Mouse (Mus musculus) right cerebral cortex, postnatal 25 days (tissue): ENCODE data around the gene Pacrg.

Experiments
- DNase-seq: peaks from one replicate; pipeline ENCODE4 v3.0.0; 2022

Gene Pacrg

DNA sequence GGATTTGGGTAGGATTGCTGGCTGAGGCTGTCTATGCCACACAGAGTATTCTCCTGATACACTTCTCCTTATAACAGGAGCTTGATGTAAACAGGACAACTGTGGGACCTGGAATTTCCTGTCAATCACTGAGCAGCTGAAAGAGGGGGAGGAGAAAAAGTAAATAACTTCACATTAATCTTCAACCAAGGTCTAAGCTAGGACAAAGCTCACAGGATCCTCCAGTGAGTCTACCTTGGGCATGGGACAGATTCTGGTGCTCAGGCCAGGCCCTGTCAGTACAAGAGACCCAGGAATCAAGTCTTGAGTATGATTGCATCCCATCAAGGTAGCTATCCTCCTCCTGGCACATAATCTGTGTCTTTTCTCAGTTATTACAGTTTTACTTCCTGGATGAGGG, 102.1 kb downstream of the Pacrg start:
- no peak for DNase-seq

DNA sequence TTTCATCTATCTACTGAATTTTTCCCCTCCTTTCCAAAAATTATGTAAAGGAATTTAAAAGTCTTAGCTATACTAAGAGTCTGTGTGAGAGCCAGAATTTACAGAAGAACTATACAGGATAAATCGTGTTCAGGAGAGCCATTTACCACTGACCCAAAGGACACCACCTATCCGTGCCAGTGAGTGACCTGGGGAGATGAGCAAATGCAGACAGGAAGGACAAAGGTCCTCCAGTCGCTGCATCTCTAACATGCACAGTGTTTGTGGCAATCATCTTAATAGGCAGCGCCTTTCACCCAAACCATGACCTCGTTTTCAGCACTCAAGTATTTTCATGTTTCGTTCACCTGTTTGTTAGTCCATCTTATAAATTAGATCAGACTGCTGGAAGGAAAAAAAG, 105.4 kb downstream of the Pacrg start:
- DNase-seq, result no peak

DNA sequence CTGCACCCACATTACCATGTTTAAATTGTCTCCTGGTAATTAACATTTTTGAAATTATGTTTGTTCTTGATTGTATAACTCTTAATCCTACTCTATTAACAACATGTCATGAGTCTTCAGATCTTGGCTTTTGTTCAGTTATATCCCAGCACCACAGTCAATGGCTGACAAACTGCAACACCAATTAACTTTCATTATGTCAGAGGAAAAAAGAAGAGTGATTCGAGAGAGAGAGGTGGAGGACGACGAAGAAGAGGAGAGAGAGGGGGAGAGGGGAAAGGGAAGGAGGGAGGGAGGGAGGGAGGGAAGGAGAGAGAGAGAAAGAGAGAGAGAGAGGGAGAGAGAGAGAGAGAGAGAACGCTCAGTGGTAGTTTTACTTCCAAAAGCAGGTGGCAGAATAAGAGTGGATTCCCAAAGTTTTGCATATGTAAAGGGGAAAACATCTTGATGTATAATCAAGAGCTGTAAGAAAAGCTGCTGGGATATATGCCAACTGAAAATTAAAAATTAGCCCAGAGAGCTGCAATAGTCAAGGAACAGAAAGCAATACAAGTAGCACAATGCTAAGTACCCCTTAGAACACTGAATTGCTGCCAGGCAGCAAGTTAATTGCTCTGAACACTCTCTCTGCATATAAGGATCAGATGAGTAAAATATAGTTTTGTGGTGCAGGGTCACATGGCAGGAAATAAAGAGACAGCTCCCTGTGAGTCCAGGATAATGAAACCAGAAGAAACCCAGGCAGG, 107.6 kb downstream of the Pacrg start:
- no peak for DNase-seq

DNA sequence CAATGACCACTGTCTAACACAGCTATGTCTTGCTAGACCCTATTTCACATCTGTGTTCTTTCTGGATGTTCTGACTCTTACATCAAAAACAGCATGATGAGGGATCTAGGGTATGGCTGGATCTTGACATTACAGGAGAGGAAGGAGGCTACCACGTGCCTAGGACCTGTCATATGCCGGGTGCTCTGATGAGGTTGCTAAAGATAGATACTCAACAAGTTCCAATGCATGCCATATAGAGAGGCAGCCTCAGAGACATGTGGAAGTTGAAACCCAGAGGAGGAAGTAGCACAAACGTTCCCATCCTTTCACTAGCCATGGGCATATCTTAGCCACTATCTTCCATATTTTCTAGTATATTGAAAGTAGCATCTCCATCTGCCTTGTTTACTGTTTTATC, 115.3 kb downstream of the Pacrg start:
- DNase-seq, result no peak

DNA sequence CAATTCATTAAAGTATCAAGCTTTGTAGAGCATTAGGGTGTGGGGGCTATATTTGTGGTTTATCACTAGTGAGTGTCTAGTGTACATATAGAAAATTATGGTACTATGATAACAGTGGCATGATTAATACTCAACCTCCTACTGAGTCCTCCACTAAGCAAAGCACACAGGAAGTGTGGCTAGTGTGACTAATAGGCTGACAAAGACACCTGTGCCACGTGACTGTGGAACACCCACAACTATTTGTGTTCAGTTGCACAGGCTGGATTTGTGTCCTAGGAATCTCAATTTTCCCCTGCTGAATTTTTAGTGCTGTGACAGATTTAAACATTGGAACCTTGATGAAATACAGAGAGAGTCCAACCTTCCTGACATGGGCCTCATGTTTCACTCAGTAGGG, 118.5 kb downstream of the Pacrg start:
- no peak for DNase-seq

DNA sequence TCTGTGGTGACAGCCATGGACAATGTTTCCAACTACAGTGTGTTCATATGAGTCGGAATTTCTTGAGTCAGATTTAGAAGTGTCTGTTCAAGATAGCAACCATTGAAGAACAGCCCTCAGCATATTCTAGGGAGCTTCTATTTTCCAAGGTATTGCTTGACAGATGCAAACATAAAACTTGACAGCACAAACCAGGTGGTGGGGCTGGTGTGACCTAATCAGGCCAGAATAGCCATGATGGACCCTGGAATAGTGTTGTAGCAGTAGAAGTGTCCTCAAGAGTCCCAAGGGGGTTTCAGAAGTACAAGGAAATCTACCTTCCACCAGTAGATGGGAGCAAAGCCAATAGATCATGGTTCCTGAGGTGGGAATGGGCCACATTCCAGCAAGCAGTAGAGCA, 123.0 kb downstream of the Pacrg start:
- DNase-seq, result no peak

DNA sequence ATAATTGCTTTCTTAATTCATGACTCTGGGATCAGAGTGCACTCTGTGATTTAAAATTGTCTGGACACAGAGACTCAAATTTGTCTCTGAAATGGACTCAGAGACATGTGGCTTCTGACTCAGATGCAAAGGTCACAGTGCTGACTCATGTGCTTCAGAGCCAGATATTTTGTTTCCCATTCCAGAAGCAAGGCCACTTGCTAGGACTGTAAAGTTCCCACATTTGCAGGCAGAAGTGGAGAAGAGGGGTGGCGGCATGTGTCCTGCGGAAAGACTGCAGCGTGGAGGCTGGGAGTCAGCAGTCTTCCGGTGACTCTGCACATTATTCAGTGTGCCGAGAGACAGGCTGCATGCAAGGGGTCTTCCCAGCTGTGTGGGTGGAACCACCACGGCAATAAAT, 137.3 kb downstream of the Pacrg start:
- DNase-seq, result no peak

DNA sequence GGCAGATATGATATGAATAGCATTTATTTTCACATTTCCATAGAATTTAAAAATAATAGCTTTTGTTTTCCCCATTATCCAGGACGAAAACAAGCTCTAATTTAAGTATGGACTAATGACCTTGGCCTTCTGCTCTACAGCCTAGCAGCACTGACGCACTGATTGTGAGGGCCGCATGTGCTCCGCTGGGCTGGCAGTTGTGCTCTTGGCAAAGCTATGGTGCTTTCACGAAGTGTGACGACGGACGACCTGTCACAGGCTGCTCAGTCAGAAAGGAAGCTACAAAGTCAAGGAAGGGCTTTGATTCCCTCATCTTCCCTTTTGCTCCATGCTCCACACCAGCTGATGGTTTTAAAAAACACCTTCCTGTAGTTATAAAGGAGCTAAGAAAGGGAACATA, 142.1 kb downstream of the Pacrg start:
- DNase-seq, result no peak

DNA sequence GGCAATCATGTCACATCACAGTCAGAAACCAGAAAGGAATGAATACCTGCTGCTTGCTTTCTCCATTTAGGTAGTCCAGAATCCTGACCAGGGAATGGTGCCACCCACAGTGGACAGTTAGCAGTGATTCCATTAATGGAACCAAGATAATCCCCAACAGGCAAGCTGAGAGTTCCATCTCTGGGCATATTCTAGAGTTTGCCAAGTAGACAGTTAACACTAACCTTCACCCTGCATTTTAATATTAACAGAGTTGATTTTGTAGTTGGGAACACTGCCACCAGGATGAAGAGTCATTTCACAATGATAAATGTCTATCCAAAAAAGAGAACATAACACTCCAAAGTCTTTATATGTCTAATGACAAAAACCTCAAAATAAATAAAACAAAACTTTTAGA, 144.7 kb downstream of the Pacrg start:
- no peak for DNase-seq

DNA sequence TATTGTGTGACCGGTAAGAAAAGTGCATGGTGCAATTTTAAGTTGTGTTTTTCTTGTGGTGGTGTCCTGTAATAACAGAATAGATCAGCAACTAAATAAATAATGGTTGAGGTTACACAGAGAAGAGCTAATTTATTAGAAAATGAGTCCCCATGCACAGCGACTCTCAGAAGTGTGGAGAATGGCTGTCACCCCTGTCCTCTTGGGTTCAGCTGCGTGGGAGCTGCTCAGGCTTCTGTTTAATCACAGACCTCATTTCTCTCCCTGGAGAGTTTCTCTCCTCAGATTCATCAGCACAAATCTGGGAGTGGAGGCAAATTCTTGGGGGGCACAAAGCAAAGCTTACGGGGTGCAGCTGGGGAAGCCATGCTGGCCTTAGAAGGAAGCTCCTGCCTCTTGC, 163.0 kb downstream of the Pacrg start:
- DNase-seq, result no peak

DNA sequence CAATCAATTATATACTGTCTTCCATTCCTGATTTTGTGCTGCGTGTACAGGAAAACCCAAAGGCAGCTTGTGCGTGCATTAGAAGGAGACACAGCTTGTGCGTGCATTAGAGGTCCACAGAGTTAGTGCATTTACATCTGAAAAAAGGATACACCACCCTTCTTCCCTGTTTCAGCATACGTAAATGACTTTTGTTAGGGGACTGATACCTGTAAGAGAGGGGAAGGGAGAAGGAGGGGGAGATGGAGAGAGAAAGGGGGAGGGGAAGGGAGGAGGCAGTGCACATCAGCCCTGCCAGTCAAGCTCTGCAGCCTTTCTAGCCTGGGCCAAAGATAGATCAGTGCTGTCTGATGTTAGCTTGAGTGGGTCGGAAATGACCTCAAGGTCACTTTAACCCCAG, 164.6 kb downstream of the Pacrg start:
- DNase-seq, result no peak

DNA sequence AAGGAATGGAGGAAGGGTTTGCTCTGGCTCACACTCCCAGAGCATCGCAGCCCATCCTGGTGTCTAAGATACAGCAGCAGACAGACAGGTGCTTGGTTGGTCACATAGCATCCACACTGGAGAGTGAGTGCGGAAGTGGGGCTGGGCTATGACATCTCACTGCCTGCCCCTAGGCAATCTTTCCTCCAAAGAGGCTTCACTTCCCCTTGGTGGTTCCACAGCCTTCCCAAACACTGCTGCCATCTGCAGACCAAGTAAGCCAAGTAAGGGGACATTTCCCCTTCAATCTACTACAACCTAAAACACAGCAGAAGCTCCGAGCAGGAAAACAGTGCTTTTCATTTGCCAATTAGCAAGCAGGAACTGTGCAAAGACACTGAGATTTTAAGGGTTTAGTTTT, 165.1 kb downstream of the Pacrg start:
- no peak for DNase-seq

DNA sequence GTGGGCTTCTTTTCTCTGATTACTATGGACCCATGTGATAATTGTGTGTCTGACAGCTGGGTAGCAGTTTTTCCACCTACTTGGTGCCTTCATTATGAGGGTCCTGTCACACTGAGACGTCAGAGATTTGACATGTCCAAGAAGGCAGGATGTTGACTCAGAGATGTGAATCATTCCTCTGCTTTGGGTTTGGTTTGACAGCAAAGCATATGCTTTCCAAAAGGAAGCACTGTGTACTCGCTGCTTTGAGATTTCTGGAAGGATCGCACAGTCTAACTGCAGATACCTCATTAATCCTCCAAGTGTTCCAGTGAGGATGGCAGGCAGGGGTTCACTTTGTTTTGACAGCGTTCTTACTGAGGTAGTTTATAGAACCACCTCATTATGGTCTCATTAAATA, 178.8 kb downstream of the Pacrg start:
- no peak for DNase-seq

DNA sequence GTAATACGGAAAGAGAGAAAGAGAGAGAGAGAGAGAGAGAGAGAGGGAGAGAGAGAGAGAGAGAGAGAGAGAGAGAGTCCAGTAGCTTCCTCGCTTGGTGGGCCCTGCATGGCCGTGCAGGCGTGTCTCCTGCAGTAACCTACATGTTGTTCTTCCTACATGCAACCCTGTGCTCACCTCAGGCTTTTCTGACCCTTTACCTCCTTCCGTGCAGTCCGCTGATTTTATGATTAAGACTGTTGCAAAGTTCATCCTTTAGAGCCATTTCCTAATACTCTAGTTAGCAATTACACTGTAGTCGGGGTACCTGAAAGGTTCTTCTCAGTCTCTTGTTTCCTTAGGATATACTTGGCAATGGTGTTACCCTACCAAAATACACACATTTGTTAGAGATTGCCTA, 196.5 kb downstream of the Pacrg start:
- DNase-seq, result no peak

DNA sequence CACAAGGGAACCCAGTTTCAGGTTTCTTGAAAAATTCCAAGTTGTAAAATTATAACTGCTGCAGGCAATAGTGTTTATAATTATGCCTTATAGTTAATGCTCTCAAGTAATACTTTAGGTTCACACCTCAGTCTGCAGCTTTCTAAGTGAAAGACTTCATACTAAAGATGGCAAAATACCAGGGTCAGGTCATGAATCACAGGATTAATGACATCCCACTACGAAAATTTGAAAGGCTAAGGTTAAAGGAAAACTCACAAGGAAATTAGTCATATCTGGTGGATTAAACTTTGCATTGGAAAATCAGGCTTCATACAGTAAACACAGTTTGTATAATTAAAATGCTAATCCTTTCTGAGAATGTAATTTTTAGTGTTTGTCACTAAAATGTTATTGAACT, 200.3 kb downstream of the Pacrg start:
- no peak for DNase-seq

DNA sequence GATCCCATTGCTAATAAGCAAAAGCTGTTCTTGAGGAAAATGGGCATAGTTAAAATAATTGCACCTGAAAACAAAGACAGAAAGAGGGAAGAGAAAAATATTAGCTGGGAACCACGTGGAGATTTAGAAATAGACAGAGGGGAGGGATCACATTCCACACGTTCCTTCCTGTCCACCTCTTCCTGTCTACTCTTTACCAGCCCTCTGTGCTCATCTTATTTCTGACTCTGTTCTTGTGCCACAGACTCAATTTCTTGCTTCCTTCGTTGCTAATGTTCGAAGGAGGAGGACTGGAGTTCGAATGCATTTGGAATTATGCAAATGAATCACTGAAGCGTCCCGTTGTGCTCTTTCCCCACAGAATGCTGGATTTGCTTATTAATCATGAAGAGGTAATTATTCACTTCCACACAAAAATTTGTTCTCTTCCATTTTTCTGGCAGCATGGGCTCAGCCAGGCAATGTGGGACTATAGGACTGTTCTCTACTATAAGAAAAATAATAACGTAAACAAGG, 204.1 kb downstream of the Pacrg start:
- no peak for DNase-seq

DNA sequence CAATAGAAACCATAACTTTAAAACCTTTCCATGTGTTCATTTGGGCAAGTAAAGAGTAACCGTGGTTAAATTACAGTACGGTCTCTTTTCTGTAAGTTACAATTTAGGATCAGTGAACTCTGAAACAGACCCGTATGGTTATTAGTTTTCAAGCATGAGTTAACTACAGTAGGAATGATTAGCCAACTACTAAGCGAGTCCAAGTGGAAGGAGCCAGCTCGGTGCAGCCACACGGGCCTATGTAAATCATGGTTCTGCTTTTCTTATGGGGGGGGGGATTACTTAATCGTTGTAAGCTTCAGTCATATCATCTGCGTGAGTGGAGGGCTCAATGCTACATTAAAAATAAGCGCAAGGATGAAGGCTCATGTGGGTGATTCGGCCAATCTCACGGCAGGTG, 204.6 kb downstream of the Pacrg start:
- DNase-seq, result no peak

DNA sequence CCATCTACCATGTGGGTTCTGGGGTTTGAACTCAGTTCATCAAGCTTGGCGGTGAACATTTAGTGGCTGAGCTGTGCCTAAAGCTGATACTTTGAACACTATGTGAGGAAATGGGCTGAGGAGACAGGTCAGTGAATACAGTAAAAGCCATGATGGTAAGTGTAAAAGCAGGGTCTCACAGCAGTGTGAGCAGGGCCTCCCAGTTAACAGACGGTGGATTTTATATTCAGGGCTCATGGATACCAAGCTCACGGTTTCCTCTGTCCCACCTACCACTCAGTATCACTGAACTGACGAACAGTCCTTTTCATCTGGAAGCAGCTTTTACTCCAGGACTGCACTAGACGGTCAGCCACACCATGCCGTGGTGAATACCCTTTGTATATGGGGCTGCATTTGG, 205.1 kb downstream of the Pacrg start:
- DNase-seq, result no peak

DNA sequence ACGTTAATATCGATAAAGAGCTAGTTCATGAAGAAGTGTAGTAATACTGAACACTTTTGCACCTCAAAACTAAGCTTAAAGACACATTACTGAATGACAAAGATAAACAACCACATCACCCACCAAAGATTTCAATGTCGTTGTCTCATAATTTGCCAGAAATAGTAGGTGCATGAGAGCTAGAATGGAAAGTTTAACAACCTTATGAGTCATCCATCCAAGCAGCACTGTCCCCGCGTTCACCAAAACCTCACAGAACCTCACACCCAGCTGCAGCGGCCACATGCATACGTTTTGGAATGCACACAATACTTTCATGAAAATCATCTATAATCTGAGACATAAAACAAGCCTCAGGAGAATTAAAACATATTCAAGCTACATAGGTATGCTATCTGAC, 206.3 kb downstream of the Pacrg start:
- DNase-seq, result no peak

DNA sequence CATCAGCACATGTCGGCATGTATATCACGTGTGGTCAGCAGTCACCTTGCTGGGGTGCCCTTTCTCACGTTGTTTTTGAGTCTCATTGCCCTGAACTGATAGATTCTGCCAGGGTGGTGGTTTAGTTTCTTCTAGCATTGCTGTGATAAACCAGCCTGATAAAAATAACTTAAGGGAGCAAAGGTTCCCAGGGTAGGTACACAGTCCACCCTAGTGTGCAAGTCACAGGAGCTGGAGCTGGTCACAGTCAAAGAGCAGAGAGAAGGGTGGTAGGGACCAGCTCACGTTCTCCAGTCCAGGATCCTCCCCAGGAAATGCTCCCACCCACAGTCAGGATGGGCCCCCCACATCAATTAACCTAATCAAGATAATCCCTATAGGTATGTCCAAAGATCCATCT, 211.9 kb downstream of the Pacrg start:
- DNase-seq, result no peak

DNA sequence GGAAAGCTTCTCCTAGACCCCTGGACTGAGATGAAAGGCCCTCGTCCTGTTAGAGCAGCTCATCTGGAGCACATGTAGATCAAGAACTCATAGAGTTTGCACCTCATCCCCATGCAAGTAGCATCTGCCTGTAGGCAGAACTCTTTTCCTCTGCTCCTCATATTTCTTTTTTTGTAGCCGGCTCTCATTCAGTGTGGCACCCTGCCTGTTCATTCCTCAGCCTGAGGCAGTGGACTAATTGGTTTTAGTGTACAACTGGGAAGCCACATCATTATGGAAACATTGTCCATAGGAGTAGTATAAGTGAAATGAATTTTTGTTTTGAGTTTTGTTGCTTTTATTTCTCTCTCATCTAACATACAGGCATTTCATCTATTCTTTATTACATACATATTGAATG, 212.6 kb downstream of the Pacrg start:
- no peak for DNase-seq

DNA sequence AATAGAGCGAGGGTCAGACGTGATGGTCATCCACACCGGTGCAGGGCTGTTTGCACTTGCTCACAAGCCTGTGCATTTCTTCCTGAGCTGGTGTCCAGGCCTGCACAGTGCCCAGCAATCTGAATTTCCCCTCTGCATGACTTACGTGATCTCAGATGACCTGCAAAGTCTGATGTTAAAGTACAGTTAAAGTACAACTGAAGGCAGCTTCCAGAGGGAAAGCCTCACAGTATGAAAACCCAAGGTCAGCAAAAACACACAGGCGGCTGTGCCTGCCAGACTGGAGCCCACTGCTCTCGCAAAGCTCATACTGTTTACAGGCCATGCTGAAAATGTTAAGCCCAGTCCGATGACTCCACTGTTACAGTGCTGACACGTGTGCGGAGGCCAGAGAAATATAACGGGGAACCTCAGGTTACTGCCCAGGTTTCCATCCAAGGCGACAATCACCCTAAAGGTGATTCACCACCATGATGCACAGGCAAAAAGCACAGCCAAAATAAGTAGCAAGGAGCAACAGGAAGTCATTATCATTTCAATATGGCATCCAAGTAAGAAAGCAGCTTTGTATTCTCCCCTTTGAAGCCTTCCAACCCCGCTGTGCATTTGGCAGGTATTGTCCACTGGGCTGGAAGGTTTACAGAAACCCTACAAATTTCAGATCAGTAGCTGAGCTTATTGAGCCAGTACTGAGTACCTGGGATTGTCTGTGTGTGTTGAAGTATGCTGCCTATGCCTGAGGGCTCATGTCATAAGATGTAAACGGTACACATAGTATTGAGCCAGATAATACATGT, 213.6 kb downstream of the Pacrg start:
- DNase-seq, result no peak

DNA sequence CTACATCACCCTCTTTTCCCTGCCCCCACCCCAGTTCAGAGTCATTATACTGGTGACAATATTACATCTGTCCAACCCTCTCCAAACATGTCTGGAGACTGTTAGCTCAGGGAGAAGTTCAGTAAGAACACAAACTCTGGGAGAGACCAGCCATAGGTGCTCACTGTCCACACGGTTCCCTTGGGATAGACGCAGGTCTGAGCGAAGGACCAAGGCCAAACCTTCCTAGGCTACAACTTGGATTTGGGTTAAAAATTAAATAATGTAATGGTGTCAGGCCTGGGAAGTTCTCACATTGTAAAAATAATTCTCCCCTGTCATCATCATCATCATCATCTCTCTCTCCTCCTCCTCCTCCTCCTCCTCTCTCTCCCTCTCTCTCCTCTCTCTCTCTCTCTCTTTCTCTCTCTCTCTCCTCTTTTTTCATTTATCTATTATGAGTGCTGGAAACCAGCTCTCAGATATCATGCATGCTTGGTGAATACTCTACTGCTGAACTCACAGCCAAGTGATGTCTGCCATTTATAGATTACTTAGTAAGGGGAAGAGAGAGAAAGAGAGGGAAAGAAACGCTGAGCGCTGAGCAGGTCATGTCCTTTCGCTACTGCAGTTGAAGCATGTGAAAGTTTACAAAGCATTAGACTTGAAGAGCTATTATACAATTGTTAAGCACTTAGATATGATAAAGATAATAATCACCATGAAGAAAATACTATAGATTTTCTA, 215.2 kb downstream of the Pacrg start:
- DNase-seq, result no peak

DNA sequence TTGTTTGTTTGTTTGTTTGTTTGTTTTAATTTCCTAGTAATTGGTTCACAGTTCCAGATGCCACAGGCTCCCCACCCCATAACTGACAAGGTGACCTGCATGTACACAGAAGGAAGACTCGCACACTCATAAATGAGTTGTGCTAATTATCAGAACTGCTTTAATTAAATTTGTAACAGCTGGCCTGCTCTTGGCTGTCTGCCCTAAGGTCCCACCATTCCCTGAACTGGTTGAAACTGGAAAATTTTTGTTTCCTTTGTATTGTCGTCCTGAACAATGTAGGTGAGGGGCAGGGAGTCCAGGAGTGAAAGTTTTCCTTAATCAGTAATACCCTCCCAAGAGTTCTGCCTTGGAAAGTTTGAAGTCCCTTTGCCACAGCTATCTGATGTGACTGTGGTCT, 219.5 kb downstream of the Pacrg start:
- no peak for DNase-seq
